Mouse (Mus musculus): ENCODE measurements at regions not wholly inside any gene's neighbourhood (a gene's known extent, or its start where the extent isn't known, plus 50 kb on each side); places are given as distances from the start of the nearest gene placed in this dataset.

- H3K4me1 ChIP-seq (ENCODE audit: control insufficient read depth, insufficient read depth, low read length): no peaks in the 10 kb centered on the region
- DNase-seq (ENCODE audit: low spot score) (no peak), ATAC-seq (ENCODE audit: insufficient number of reproducible peaks, low FRiP score, low TSS enrichment, low read depth) (no peak)
- no peak overlapping the region for H3K27ac ChIP-seq (replicated peaks; ENCODE audit: low read depth, low read length)
- H3K4me2 ChIP-seq (ENCODE audit: low read depth, severe bottlenecking): no peak overlapping the region
- H3K9ac ChIP-seq (ENCODE audit: low read length): no peak overlapping the region
- H3K9me3 ChIP-seq (ENCODE audit: control insufficient read depth, low read length): no peaks in the 10 kb centered on the region
- WGBS: 89% methylated on average over 5 of the region's 5 CpGs
- no peaks in the 10 kb centered on the region for H3K27me3 ChIP-seq (ENCODE audit: control insufficient read depth, insufficient read depth, low read length)
- H3K36me3 ChIP-seq (ENCODE audit: control insufficient read depth, insufficient read depth, low read length): no peaks in the 10 kb centered on the region
- H3K4me3 ChIP-seq (ENCODE audit: low read depth, low read length): no peak overlapping the region
Measured at GRCm38 (mm10) chr12:12529541-12529940, 267.6 kb downstream of the Fam49a start.

GRCm38 (mm10) chr12:12528478-12528981 is 266.6 kb downstream of the Fam49a start:
- Histone ChIP-seq H3K4me2 (ENCODE audit: low read depth, severe bottlenecking) (no peak overlapping the region), H3K27ac (replicated peaks; ENCODE audit: low read depth, low read length) (no peak overlapping the region), H3K9ac (ENCODE audit: low read length) (no peak overlapping the region), H3K4me1 (ENCODE audit: control insufficient read depth, insufficient read depth, low read length) (no peaks in the 10 kb centered on the region), H3K36me3 (ENCODE audit: control insufficient read depth, insufficient read depth, low read length) (no peaks in the 10 kb centered on the region), H3K4me3 (ENCODE audit: low read depth, low read length) (no peak overlapping the region), H3K27me3 (ENCODE audit: control insufficient read depth, insufficient read depth, low read length) (no peaks in the 10 kb centered on the region), H3K9me3 (ENCODE audit: control insufficient read depth, low read length) (no peaks in the 10 kb centered on the region)
- 40% methylated on average over 3 of the region's 3 CpGs for WGBS
- no peak for DNase-seq (ENCODE audit: low spot score)
- ATAC-seq (ENCODE audit: insufficient number of reproducible peaks, low FRiP score, low TSS enrichment, low read depth): no peak

DNA sequence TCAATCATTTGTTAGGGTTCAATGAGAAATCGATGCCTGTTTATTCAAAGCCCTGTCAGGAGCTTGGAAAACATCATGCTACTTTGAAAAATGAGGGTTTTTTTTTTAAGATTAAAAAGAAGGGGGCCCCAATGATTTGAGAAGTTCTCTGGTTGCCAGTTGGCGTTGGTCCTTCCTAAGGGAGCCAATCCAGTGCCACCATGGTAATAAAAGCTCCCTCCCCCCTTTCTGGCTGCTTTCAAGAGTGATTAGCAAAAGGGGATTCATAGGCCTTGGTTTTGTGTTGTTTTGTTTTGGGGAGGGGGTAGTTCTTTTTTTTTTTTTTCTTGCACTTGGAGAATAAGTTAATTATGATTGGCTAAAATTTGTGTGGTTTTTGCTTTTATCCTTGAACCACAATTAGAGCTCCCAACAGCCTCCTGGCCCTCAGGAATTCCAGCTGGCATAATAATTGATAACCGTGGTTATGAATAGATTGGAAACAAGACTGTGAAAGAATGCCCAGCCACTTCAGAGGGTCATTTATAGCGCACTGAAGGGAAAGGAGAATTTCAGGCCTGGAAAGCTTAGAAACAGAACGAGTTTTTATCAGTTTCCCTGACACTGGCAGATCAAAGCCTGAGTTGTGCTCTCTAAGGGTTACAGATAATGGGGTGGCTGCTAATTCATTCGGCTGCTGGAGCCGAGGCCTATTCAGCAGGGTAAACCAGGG is 266.0 kb downstream of the Fam49a start:
- Histone ChIP-seq H3K4me1 (ENCODE audit: control insufficient read depth, insufficient read depth, low read length) (no peaks in the 10 kb centered on the region), H3K36me3 (ENCODE audit: control insufficient read depth, insufficient read depth, low read length) (no peaks in the 10 kb centered on the region), H3K4me3 (ENCODE audit: low read depth, low read length) (no peak overlapping the region), H3K27ac (replicated peaks; ENCODE audit: low read depth, low read length) (no peak overlapping the region), H3K4me2 (ENCODE audit: low read depth, severe bottlenecking) (no peak overlapping the region), H3K27me3 (ENCODE audit: control insufficient read depth, insufficient read depth, low read length) (no peaks in the 10 kb centered on the region), H3K9me3 (ENCODE audit: control insufficient read depth, low read length) (no peaks in the 10 kb centered on the region), H3K9ac (ENCODE audit: low read length) (no peak overlapping the region)
- DNase-seq (ENCODE audit: low spot score): no peak
- ATAC-seq (ENCODE audit: insufficient number of reproducible peaks, low FRiP score, low TSS enrichment, low read depth): no peak
- WGBS: 28% methylated on average over 7 of the region's 7 CpGs

- DNase-seq (ENCODE audit: low spot score) (no peak), ATAC-seq (ENCODE audit: insufficient number of reproducible peaks, low FRiP score, low TSS enrichment, low read depth) (no peak)
- Histone ChIP-seq H3K4me2 (ENCODE audit: low read depth, severe bottlenecking) (no peak overlapping the region), H3K36me3 (ENCODE audit: control insufficient read depth, insufficient read depth, low read length) (no peaks in the 10 kb centered on the region), H3K9me3 (ENCODE audit: control insufficient read depth, low read length) (no peaks in the 10 kb centered on the region), H3K4me1 (ENCODE audit: control insufficient read depth, insufficient read depth, low read length) (no peaks in the 10 kb centered on the region), H3K4me3 (ENCODE audit: low read depth, low read length) (no peak overlapping the region), H3K27ac (replicated peaks; ENCODE audit: low read depth, low read length) (no peak overlapping the region), H3K27me3 (ENCODE audit: control insufficient read depth, insufficient read depth, low read length) (no peaks in the 10 kb centered on the region), H3K9ac (ENCODE audit: low read length) (no peak overlapping the region)
- WGBS: 76% methylated on average over 3 of the region's 3 CpGs
Measured at GRCm38 (mm10) chr12:12527366-12527765, 265.4 kb downstream of the Fam49a start.

DNA sequence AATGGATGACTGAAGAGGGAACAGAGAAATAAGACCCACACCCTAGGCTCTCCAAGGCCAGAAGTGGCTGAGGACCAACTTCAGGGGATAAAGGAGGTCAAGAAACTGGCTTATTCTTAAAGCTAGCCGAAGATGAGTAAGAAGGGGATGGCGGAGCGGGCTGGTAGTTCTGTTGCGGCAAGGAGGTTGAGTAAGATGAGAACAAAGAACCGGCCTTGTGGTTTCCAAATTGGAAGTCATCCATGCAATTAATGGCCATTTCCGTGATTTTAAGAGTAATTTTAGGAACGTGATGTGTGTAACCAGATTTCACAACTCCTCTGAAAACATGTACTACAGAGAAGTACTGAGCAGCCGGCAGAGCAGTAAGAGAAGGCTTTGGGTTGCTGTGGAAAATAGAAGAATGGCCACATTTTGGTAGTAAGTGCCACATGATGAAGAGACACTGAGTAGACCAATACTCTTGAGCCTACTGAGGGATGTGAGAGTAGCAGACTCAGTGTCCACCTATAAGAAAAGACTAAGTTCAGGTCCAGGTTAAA is 258.4 kb downstream of the Fam49a start:
- H3K4me3 ChIP-seq (ENCODE audit: low read depth, low read length): no peak overlapping the region
- H3K9ac ChIP-seq (ENCODE audit: low read length): no peak overlapping the region
- 93% methylated on average over 8 of the region's 8 CpGs for WGBS
- no peak overlapping the region for H3K27ac ChIP-seq (replicated peaks; ENCODE audit: low read depth, low read length)
- H3K27me3 ChIP-seq (ENCODE audit: control insufficient read depth, insufficient read depth, low read length): no peaks in the 10 kb centered on the region
- H3K4me1 ChIP-seq (ENCODE audit: control insufficient read depth, insufficient read depth, low read length): no peaks in the 10 kb centered on the region
- H3K36me3 ChIP-seq (ENCODE audit: control insufficient read depth, insufficient read depth, low read length): no peaks in the 10 kb centered on the region
- no peaks in the 10 kb centered on the region for H3K9me3 ChIP-seq (ENCODE audit: control insufficient read depth, low read length)
- DNase-seq (ENCODE audit: low spot score) (no peak), ATAC-seq (ENCODE audit: insufficient number of reproducible peaks, low FRiP score, low TSS enrichment, low read depth) (no peak)
- no peak overlapping the region for H3K4me2 ChIP-seq (ENCODE audit: low read depth, severe bottlenecking)

GRCm38 (mm10) chr12:12518490-12519070 is 256.6 kb downstream of the Fam49a start:
- Histone ChIP-seq H3K4me3 (ENCODE audit: low read depth, low read length) (no peak overlapping the region), H3K36me3 (ENCODE audit: control insufficient read depth, insufficient read depth, low read length) (no peaks in the 10 kb centered on the region)

DNA sequence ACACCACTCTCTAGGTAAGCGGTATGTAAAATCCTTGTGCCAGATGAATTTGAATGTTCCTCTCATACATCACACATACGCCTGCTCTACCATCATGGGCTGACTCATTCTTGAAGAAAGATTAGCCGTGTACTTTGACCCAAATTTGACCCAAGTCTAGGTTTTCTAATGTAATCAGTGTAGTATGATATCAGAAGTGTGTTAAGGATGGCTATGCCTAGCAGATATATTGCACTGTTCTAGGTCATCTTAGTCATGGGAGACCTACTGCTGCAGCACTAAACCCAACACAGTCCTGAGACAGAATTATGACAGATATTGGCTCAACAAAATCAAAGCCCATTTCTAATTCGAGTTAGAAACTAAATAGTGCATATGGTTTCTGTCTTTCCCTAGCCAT is 255.1 kb downstream of the Fam49a start:
- no peak overlapping the region for H3K9ac ChIP-seq (ENCODE audit: low read length)
- ATAC-seq (ENCODE audit: insufficient number of reproducible peaks, low FRiP score, low TSS enrichment, low read depth): no peak
- H3K27ac ChIP-seq (replicated peaks; ENCODE audit: low read depth, low read length): no peak overlapping the region
- H3K4me2 ChIP-seq (ENCODE audit: low read depth, severe bottlenecking): no peak overlapping the region
- no peaks in the 10 kb centered on the region for H3K4me1 ChIP-seq (ENCODE audit: control insufficient read depth, insufficient read depth, low read length)
- no peak overlapping the region for H3K4me3 ChIP-seq (ENCODE audit: low read depth, low read length)
- H3K36me3 ChIP-seq (ENCODE audit: control insufficient read depth, insufficient read depth, low read length): no peaks in the 10 kb centered on the region
- WGBS: 85% methylated on average over 4 of the region's 4 CpGs
- H3K9me3 ChIP-seq (ENCODE audit: control insufficient read depth, low read length): no peaks in the 10 kb centered on the region
- no peak for DNase-seq (ENCODE audit: low spot score)
- no peaks in the 10 kb centered on the region for H3K27me3 ChIP-seq (ENCODE audit: control insufficient read depth, insufficient read depth, low read length)

More at GRCm38 (mm10) chr12:12518490-12519070, 256.6 kb downstream of the Fam49a start:
- H3K4me2 ChIP-seq (ENCODE audit: low read depth, severe bottlenecking): no peak overlapping the region
- no peaks in the 10 kb centered on the region for H3K4me1 ChIP-seq (ENCODE audit: control insufficient read depth, insufficient read depth, low read length)
- no peak for ATAC-seq (ENCODE audit: insufficient number of reproducible peaks, low FRiP score, low TSS enrichment, low read depth)
- H3K9me3 ChIP-seq (ENCODE audit: control insufficient read depth, low read length): no peaks in the 10 kb centered on the region
- 71% methylated on average over 5 of the region's 5 CpGs for WGBS
- no peak for DNase-seq (ENCODE audit: low spot score)
- H3K27me3 ChIP-seq (ENCODE audit: control insufficient read depth, insufficient read depth, low read length): no peaks in the 10 kb centered on the region
- H3K27ac ChIP-seq (replicated peaks; ENCODE audit: low read depth, low read length): no peak overlapping the region
- H3K9ac ChIP-seq (ENCODE audit: low read length): no peak overlapping the region

- Histone ChIP-seq H3K9me3 (ENCODE audit: control insufficient read depth, low read length) (no peaks in the 10 kb centered on the region), H3K36me3 (ENCODE audit: control insufficient read depth, insufficient read depth, low read length) (no peaks in the 10 kb centered on the region), H3K9ac (ENCODE audit: low read length) (no peak overlapping the region), H3K4me2 (ENCODE audit: low read depth, severe bottlenecking) (no peak overlapping the region), H3K4me1 (ENCODE audit: control insufficient read depth, insufficient read depth, low read length) (no peaks in the 10 kb centered on the region), H3K27ac (replicated peaks; ENCODE audit: low read depth, low read length) (no peak overlapping the region), H3K27me3 (ENCODE audit: control insufficient read depth, insufficient read depth, low read length) (no peaks in the 10 kb centered on the region), H3K4me3 (ENCODE audit: low read depth, low read length) (no peak overlapping the region)
- no peak for ATAC-seq (ENCODE audit: insufficient number of reproducible peaks, low FRiP score, low TSS enrichment, low read depth)
- DNase-seq (ENCODE audit: low spot score): no peak
Measured at GRCm38 (mm10) chr12:12510764-12511163, 248.8 kb downstream of the Fam49a start.

Data from limb, embryonic 11.5 days (tissue).